Mouse (Mus musculus) embryonic facial prominence, embryonic 14.5 days (tissue): Measurements from ENCODE around the gene Mark3. TPM values are rescaled to one million over a fixed set of nuclear protein-coding genes. Genes with fewer than 3 reads are reported as not detected.
"Not testable (repeated sequence)": the region's sequence is repeated elsewhere in the genome, so short reads cannot be mapped to it uniquely, and the experiment has no call there.

Experiments used
- ATAC-seq: fragments of 200-750 bp; cut with Nextera tagmentation; 2 replicates; pipeline ENCODE4 v1.8.0; 2017; ENCODE audit warnings: low read depth, moderate number of reproducible peaks, moderate TSS enrichment
- DNase-seq: peaks from one replicate; pipeline ENCODE4 v3.0.0-alpha.2; 2015; ENCODE audit warnings: low spot score
- H3K27ac ChIP-seq: fragments of 300-500 bp; sonication (generic); replicated peaks from 2 replicates; pipeline ENCODE4 v1.5.1; 2014; ENCODE audit warnings: low read depth, mild to moderate bottlenecking, low read length, moderate library complexity
- H3K27me3 ChIP-seq: fragments of 300-500 bp; sonication (generic); replicated peaks from 2 replicates; pipeline ENCODE4 v1.6.1; 2014; ENCODE audit warnings: low read length; ENCODE audit not compliant: control insufficient read depth, insufficient read depth
- H3K36me3 ChIP-seq: fragments of 300-500 bp; sonication (generic); 2 replicates; pipeline ENCODE4 v1.6.1; 2014; ENCODE audit warnings: low read length, mixed read lengths; ENCODE audit not compliant: control insufficient read depth, insufficient read depth
- H3K4me1 ChIP-seq: fragments of 300-500 bp; sonication (generic); 2 replicates; pipeline ENCODE4 v1.6.1; 2014; ENCODE audit warnings: antibody characterized with exemption, low read length; ENCODE audit not compliant: control insufficient read depth, insufficient read depth
- H3K4me2 ChIP-seq: fragments of 300-500 bp; sonication (generic); 2 replicates; pipeline ENCODE4 v1.6.1; 2014; ENCODE audit warnings: low read depth, mild to moderate bottlenecking, low read length, moderate library complexity, mixed read lengths
- H3K4me3 ChIP-seq: fragments of 300-500 bp; sonication (generic); 2 replicates; pipeline ENCODE4 v1.5.1; 2014; ENCODE audit warnings: low read depth, mild to moderate bottlenecking, low read length
- H3K9ac ChIP-seq: fragments of 300-500 bp; sonication (generic); 2 replicates; pipeline ENCODE4 v1.6.1; 2014; ENCODE audit warnings: low read depth, mild to moderate bottlenecking, low read length, moderate library complexity, mixed read lengths
- H3K9me3 ChIP-seq: fragments of 300-500 bp; sonication (generic); 2 replicates; pipeline ENCODE4 v1.6.1; 2016; ENCODE audit warnings: low read length; ENCODE audit not compliant: control insufficient read depth
- WGBS: fragments of 180-500 bp; shearing (Covaris S2); extraction: QIAGEN DNeasy Blood & Tissue Kit; methylation state at CpG from one replicate; pipeline ENCODE4 v1.1.7; 2014; 5-methylcytosine and 5-hydroxymethylcytosine counted together
- polyA plus RNA-seq: library from polyadenylated mRNA; unstranded; fragments of >200 nt; fragmentation: Nextera tagmentation; extraction: Ambion mirVana; gene quantifications from 2 replicates; pipeline ENCODE4 v1.2.1, GENCODE M21; 2014

Mark3 gene
- polyA plus RNA-seq, 1 experiment from 2014 or later, result 47.2 TPM

DNA sequence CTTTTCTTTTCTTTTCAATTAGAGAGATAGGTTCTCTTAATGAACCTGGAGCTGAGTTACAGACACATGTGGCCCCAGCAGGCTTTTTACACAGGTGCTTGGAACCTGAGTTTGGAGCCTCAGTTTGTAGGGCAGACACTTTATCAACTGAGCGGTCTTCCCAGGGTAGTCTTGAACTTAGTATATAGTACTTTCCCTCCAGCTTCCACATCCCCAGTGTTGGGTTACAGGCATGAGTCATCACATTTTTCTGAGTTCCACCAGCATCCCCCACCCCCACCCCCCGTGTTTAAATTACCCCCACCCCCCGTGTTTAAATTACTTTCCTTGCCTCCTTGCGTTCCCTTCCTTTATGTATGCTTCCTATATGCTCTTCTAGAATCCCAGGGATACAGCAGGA lies 19.0 kb upstream of the Mark3 start:
- ATAC-seq (no peak), DNase-seq (no peak)
- Histone ChIP-seq H3K4me1 (no peaks in the 10 kb centered on the region), H3K36me3 (no peaks in the 10 kb centered on the region), H3K27me3 (no peaks in the 10 kb centered on the region), H3K4me3 (no peak overlapping the region), H3K4me2 (no peak overlapping the region), H3K9ac (no peak overlapping the region), H3K9me3 (no peaks in the 10 kb centered on the region), H3K27ac (no peak overlapping the region)
- 51% methylated on average over 4 of the region's 4 CpGs for WGBS

DNA sequence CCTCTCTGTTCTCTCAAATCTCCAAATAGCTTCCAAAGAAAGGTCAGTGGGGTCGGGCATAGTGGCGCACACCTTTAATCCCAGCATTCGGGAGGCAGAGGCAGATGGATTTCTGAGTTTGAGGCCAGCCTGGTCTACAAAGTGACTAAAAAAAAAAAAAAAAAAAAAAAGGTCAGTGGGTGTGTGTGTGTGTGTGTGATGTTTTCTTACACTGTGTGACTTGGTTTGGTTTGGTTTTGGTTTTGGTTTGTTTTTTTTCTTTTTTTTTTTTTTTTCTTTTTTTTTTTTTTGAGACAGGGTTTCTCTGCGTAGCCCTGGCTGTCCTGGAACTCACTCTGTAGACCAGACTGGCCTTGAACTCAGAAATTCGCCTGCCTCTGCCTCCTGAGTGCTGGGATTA lies 18.4 kb upstream of the Mark3 start:
- H3K4me1 ChIP-seq, ATAC-seq, H3K36me3 ChIP-seq, H3K4me3 ChIP-seq, H3K9ac ChIP-seq, H3K4me2 ChIP-seq, H3K27me3 ChIP-seq, H3K27ac ChIP-seq, DNase-seq, H3K9me3 ChIP-seq: not testable (repeated sequence)
- 75% methylated on average over 5 of the region's 5 CpGs for WGBS

DNA sequence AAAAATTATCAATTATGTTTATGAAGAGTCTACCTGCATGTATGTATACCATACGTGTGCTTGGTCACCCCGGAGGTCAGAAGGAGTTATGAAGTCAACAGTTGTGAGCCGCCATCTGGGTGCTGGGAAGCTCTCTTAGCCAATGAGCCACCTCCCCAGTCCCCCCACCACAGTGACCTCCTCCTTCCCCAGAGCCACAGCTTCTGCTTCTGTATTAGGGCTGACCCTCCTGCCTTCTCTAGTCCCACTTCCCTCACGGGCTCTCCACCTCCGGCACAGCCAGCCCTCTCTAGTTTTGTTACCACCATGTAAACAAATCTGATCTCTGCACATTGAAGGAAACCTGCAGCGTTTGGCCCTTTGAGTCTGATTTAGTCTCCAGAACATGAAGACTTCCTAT lies 16.8 kb upstream of the Mark3 start:
- Histone ChIP-seq H3K27me3 (no peaks in the 10 kb centered on the region), H3K27ac (no peak overlapping the region), H3K9me3 (no peaks in the 10 kb centered on the region), H3K4me1 (no peaks in the 10 kb centered on the region), H3K9ac (no peak overlapping the region), H3K4me3 (no peak overlapping the region), H3K4me2 (no peak overlapping the region), H3K36me3 (no peaks in the 10 kb centered on the region)
- ATAC-seq (no peak), DNase-seq (no peak)
- 55% methylated on average over 6 of the region's 6 CpGs for WGBS

DNA sequence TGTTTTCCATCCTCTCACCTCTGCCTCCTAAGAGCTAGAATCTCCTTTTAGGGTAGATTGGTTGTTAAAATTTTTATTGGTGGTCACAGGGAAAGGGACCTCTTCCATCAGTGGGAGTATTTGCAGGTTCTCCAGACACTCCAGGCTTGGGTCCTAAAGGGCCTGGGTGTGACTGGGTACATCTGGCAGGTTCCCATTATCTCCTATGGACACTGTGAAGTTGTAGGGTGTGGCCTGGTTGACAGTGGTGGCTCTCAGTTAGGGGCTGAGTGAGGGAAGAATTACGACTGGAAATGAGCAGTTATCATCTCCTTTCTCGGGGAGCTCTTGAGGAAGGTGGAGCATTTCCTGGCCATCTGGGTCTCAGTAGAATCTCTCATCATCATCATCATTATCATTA lies 15.7 kb upstream of the Mark3 start:
- no peak for DNase-seq
- H3K9ac ChIP-seq, result no peak overlapping the region
- H3K9me3 ChIP-seq, result no peaks in the 10 kb centered on the region
- 48% methylated on average over 2 of the region's 2 CpGs for WGBS
- no peaks in the 10 kb centered on the region for H3K4me1 ChIP-seq
- no peak overlapping the region for H3K4me3 ChIP-seq
- H3K27ac ChIP-seq, result no peak overlapping the region
- no peaks in the 10 kb centered on the region for H3K27me3 ChIP-seq
- H3K4me2 ChIP-seq, result no peak overlapping the region
- no peaks in the 10 kb centered on the region for H3K36me3 ChIP-seq
- ATAC-seq, result no peak

DNA sequence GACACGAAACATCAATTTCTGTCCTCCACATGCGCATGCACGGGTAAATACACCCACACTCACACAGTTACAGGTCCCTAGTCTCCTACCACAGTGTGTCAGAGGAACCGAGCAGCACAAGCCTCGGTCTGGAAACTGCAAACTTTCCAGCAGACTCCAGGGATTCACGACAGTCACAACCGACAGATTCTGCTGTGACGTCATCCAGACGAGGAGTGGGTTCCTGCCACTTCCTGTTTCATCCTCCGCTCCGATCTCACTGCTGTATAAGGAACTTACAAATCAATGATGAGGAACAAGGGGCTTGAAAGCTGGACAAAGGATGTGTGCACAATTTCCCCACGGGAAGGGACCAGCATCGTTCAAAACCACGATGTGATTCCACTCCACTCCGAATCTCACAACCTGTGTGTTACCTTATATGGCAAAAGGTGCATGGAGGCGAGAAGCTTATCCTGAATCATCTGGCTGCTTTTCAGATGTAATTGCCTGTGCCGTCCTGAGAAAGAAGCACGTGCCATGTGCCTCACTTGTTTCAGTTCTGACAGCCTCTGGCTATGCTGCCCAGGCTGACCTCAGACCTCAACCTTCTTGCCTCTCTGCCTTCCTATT lies 14.6 kb upstream of the Mark3 start:
- H3K4me3 ChIP-seq, result peak overlapping the region; percentile 10; the same call in 1 of the 2 replicates
- WGBS, result 48% methylated on average over 18 of the region's 18 CpGs
- peak overlapping the region; percentile 50 for H3K9ac ChIP-seq

DNA sequence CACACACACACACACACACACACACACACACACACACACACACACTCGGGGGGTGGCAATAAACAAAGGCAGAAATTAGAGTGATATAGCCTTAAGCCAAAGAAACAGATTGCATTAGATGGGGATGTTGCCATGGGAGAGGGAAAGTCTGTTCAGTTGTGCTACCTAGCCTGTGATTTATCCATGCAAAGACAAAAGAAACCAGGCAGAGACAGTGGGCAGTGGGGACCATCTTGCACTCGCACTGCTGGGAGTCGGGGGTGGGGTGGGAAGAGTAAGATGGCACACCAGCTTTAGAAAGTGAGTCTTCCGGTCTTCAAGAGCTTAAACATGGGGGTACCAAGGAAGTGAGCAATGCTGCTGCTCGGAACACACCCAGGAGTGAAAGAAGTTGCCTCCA lies 14.0 kb upstream of the Mark3 start:
- WGBS, result 74% methylated on average over 5 of the region's 5 CpGs
- H3K27ac ChIP-seq, result no peak overlapping the region
- H3K9ac ChIP-seq, result peak overlapping the region; percentile 50; the same call in 1 of the 2 replicates
- H3K4me1 ChIP-seq, result no peaks in the 10 kb centered on the region
- H3K27me3 ChIP-seq, result no peaks in the 10 kb centered on the region
- ATAC-seq (no peak), DNase-seq (no peak)
- no peaks in the 10 kb centered on the region for H3K36me3 ChIP-seq
- H3K4me3 ChIP-seq, result no peak overlapping the region
- H3K9me3 ChIP-seq, result no peaks in the 10 kb centered on the region
- peak overlapping the region; percentile 39 for H3K4me2 ChIP-seq

More for the DNA sequence above, 14.6 kb upstream of the Mark3 start:
- peak overlapping the region; percentile 39 for H3K4me2 ChIP-seq
- H3K36me3 ChIP-seq, result no peaks in the 10 kb centered on the region
- no peaks in the 10 kb centered on the region for H3K4me1 ChIP-seq
- H3K9me3 ChIP-seq, result no peaks in the 10 kb centered on the region
- H3K27ac ChIP-seq, result no peak overlapping the region
- no peaks in the 10 kb centered on the region for H3K27me3 ChIP-seq
- no peak for ATAC-seq
- peak; percentile 40 for DNase-seq

DNA sequence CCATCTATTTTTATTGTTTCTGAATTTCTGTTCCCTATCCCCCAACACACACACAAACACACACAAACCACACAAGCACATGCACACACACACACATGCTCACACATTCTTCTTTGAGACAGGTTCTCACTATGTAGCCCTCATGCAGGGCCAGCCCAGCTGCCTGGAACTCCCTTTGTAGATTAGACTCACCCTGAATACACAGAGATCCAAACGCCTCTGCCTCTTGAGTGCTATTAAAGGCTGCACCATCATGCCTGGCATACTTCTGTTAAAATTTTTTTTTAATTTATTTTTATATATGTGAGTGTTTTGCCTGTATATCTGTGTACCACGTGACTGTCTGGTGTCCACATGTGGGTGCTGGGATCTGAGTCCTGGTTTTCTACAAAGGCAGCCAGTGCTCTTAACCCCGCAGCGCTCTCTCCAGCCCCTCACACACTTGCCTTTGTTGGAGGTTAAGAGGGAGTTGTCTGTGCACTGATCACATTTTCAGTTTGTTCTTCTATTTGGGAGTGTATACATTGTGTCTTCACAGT lies 12.0 kb upstream of the Mark3 start:
- no peak for DNase-seq
- H3K27me3 ChIP-seq, result no peaks in the 10 kb centered on the region
- no peak overlapping the region for H3K4me3 ChIP-seq
- H3K9me3 ChIP-seq, result no peaks in the 10 kb centered on the region
- no peak for ATAC-seq
- H3K4me1 ChIP-seq, result no peaks in the 10 kb centered on the region
- no peak overlapping the region for H3K4me2 ChIP-seq
- WGBS, result 44% methylated on average over 4 of the region's 4 CpGs
- H3K27ac ChIP-seq, result no peak overlapping the region
- H3K9ac ChIP-seq, result no peak overlapping the region
- H3K36me3 ChIP-seq, result no peaks in the 10 kb centered on the region

DNA sequence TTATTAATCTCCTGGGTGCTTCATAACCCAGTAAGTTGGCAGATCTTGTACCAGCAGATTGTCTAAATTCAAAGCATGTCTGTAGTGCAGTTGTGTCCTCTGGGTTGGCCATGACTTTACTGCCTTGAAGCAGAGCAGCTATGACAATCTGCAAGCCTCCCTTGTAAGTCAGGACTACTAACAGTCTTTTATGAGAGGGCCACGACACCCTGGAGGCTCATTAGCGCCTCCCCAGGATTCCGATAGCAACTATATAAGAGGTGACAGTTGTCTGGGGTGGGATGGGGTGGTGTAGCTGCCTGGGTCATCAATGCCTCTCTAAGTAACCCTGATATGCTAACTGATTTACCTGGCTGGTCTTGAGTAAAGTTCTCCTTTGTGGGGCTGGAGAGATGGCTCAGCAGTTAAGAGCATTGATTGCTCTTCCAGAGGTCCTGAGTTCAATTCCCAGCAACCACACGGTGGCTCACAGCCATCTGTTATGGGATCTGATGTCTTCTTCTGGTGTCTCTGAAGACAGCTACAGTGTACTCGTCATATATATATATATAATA lies 11.2 kb upstream of the Mark3 start:
- Histone ChIP-seq H3K27ac (no peak overlapping the region), H3K4me2 (no peak overlapping the region), H3K9me3 (no peaks in the 10 kb centered on the region), H3K27me3 (no peaks in the 10 kb centered on the region), H3K9ac (no peak overlapping the region), H3K4me1 (no peaks in the 10 kb centered on the region), H3K4me3 (no peak overlapping the region), H3K36me3 (no peaks in the 10 kb centered on the region)
- ATAC-seq, result no peak
- no peak for DNase-seq
- 40% methylated on average over 5 of the region's 5 CpGs for WGBS

DNA sequence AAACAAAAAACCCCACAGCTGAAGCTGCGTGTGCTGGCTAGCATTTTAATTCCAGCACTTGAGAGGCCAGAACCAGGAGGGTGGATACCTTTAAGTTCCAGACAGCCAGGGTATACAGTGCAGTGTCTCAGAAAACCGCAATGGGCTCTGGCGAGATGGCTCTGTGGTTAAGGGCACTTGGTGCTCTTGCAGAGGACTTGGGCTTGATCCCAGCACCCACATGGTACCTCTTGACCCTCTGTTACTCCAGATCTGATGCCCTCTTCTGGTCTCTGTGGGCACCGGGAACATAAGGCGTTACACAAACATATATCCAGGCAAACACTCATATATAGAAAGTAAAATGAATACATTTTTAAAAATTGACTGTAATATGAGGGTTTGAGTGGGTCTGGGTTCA lies 9.0 kb upstream of the Mark3 start:
- no peak overlapping the region for H3K27ac ChIP-seq
- no peak for ATAC-seq
- 77% methylated on average over 5 of the region's 5 CpGs for WGBS
- H3K4me2 ChIP-seq, result no peak overlapping the region
- no peaks in the 10 kb centered on the region; the same call in 1 of the 2 replicates for H3K4me1 ChIP-seq
- H3K36me3 ChIP-seq, result no peaks in the 10 kb centered on the region
- H3K9me3 ChIP-seq, result no peaks in the 10 kb centered on the region
- no peaks in the 10 kb centered on the region for H3K27me3 ChIP-seq
- H3K4me3 ChIP-seq, result no peak overlapping the region
- DNase-seq, result no peak
- H3K9ac ChIP-seq, result no peak overlapping the region
